Mouse (Mus musculus) kidney, embryonic 16.5 days (tissue): Measurements from ENCODE around the gene Crym. TPM values are rescaled to one million over a fixed set of nuclear protein-coding genes. Genes with fewer than 3 reads are reported as not detected.
A peak's percentile ranks its signal among the peaks of the same experiment; 100 is the strongest.

Experiments used
- ATAC-seq: fragments of 200-750 bp; cut with Nextera tagmentation; 2 replicates; pipeline ENCODE4 v1.8.0; 2017; ENCODE audit warnings: moderate TSS enrichment; ENCODE audit not compliant: low FRiP score, low TSS enrichment
- H3K27ac ChIP-seq: fragments of 300-500 bp; sonication (generic); 2 replicates; pipeline ENCODE4 v1.5.1; 2014; ENCODE audit warnings: low read length
- H3K27me3 ChIP-seq: fragments of 300-500 bp; sonication (generic); 2 replicates; pipeline ENCODE4 v1.6.1; 2014; ENCODE audit warnings: low read length, control low read depth, mixed read lengths; ENCODE audit not compliant: insufficient read depth
- H3K36me3 ChIP-seq: fragments of 300-500 bp; sonication (generic); 2 replicates; pipeline ENCODE4 v1.6.1; 2014; ENCODE audit warnings: low read length, control low read depth, mixed read lengths; ENCODE audit not compliant: insufficient read depth
- H3K4me1 ChIP-seq: fragments of 300-500 bp; sonication (generic); 2 replicates; pipeline ENCODE4 v1.6.1; 2014; ENCODE audit warnings: low read length, control low read depth, mixed read lengths; ENCODE audit not compliant: insufficient read depth
- H3K4me2 ChIP-seq: fragments of 300-500 bp; sonication (generic); replicated peaks from 2 replicates; pipeline ENCODE4 v1.6.1; 2014; ENCODE audit warnings: low read depth, low read length
- H3K4me3 ChIP-seq: fragments of 300-500 bp; sonication (generic); 2 replicates; pipeline ENCODE4 v1.5.1; 2014; ENCODE audit warnings: mild to moderate bottlenecking, low read length
- H3K9ac ChIP-seq: fragments of 300-500 bp; sonication (generic); replicated peaks from 2 replicates; pipeline ENCODE4 v1.6.1; 2014; ENCODE audit warnings: low read length
- H3K9me3 ChIP-seq: fragments of 300-500 bp; sonication (generic); 2 replicates; pipeline ENCODE4 v1.6.1; 2016; ENCODE audit warnings: low read length, control low read depth
- WGBS: fragments of 180-500 bp; shearing (Covaris S2); extraction: QIAGEN DNeasy Blood & Tissue Kit; methylation state at CpG from one replicate; pipeline ENCODE4 v1.1.7; 2014; 5-methylcytosine and 5-hydroxymethylcytosine counted together
- polyA plus RNA-seq: library from polyadenylated mRNA; unstranded; fragments of >200 nt; fragmentation: Nextera tagmentation; extraction: Ambion mirVana; gene quantifications from 2 replicates; pipeline ENCODE4 v1.2.1, GENCODE M21; 2015

Crym gene
- polyA plus RNA-seq, 1 experiment from 2014 or later: 71.3 TPM

GRCm38 (mm10) chr7:120172188-120172700 lies 29.7 kb downstream of the Crym start:
- Histone ChIP-seq H3K4me2 (no peak overlapping the region), H3K4me3 (no peak overlapping the region), H3K9me3 (no peaks in the 10 kb centered on the region), H3K27me3 (no peaks in the 10 kb centered on the region), H3K4me1 (no peaks in the 10 kb centered on the region), H3K27ac (no peak overlapping the region), H3K9ac (no peak overlapping the region), H3K36me3 (no peaks in the 10 kb centered on the region)
- 86% methylated on average over 1 of the region's 1 CpGs for WGBS
- no peak for ATAC-seq

GRCm38 (mm10) chr7:120163581-120164251 lies 38.2 kb downstream of the Crym start:
- 0 out of 2 replicates have a peak, but pooled peaks have one; percentile 46 for ATAC-seq
- WGBS: 85% methylated on average over 11 of the region's 11 CpGs
- Histone ChIP-seq H3K4me2 (no peak overlapping the region), H3K4me3 (no peak overlapping the region), H3K27me3 (no peaks in the 10 kb centered on the region), H3K36me3 (no peaks in the 10 kb centered on the region), H3K9me3 (no peaks in the 10 kb centered on the region), H3K9ac (no peak overlapping the region), H3K4me1 (no peaks in the 10 kb centered on the region), H3K27ac (no peak overlapping the region)

- Histone ChIP-seq H3K4me2 (no peak overlapping the region), H3K9me3 (no peaks in the 10 kb centered on the region), H3K4me1 (0 out of 2 replicates have a peak, but pooled peaks cover 3% of the 10 kb centered on the region), H3K27me3 (no peaks in the 10 kb centered on the region), H3K9ac (no peak overlapping the region), H3K27ac (no peak overlapping the region), H3K36me3 (no peaks in the 10 kb centered on the region), H3K4me3 (no peak overlapping the region)
- WGBS: 47% methylated on average over 4 of the region's 4 CpGs
- ATAC-seq: no peak
Observed at GRCm38 (mm10) chr7:120158121-120158613, 43.7 kb downstream of the Crym start.

- H3K27ac ChIP-seq: no peak overlapping the region
- H3K4me3 ChIP-seq: no peak overlapping the region
- H3K27me3 ChIP-seq: no peaks in the 10 kb centered on the region
- 0 out of 2 replicates have a peak, but pooled peaks cover 3% of the 10 kb centered on the region for H3K4me1 ChIP-seq
- H3K9ac ChIP-seq: no peak overlapping the region
- WGBS: 55% methylated on average over 5 of the region's 5 CpGs
- ATAC-seq: no peak
- H3K36me3 ChIP-seq: no peaks in the 10 kb centered on the region
- no peak overlapping the region for H3K4me2 ChIP-seq
- H3K9me3 ChIP-seq: no peaks in the 10 kb centered on the region
Observed at GRCm38 (mm10) chr7:120157575-120158061, 44.3 kb downstream of the Crym start.

DNA sequence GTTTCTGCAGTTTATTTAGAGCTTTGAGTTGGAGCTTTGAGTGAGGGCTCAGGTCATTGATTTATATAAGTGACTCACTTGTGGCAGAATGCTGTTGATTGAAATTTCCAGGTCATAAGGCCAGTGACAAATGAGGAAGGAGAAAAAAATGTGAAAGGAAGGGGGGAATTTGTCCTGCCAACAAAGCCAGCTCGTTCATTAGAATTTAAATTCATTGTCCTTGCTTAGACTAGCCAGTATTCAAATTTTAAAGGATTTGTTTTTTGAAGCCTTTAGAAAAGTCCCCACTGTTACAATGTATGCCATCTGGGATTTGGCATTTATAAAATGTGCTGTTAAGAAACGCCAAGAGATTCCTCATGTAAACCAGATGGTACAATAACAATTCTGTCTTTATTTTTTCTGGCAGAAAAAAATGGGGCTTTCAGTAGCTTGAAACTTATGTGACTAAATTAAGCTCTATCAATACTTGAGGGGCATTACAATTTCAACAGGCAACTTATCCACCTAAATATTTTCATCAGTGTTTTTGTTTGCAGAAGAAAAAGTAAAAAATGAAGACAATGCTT lies 45.0 kb downstream of the Crym start:
- Histone ChIP-seq H3K9me3 (no peaks in the 10 kb centered on the region), H3K4me1 (0 out of 2 replicates have a peak, but pooled peaks cover 3% of the 10 kb centered on the region), H3K4me2 (no peak overlapping the region), H3K27ac (no peak overlapping the region), H3K27me3 (no peaks in the 10 kb centered on the region), H3K9ac (no peak overlapping the region), H3K4me3 (no peak overlapping the region), H3K36me3 (no peaks in the 10 kb centered on the region)
- no peak for ATAC-seq
- 45% methylated on average over 2 of the region's 2 CpGs for whole genome bisulfite sequencing

GRCm38 (mm10) chr7:120150898-120151297 lies 51.0 kb downstream of the Crym start:
- H3K4me2 ChIP-seq: no peak overlapping the region
- no peak overlapping the region for H3K4me3 ChIP-seq
- H3K4me1 ChIP-seq: no peaks in the 10 kb centered on the region
- H3K27ac ChIP-seq: no peak overlapping the region
- no peak overlapping the region for H3K9ac ChIP-seq
- no peaks in the 10 kb centered on the region for H3K9me3 ChIP-seq
- WGBS: 76% methylated on average over 2 of the region's 2 CpGs
- ATAC-seq: no peak
- no peaks in the 10 kb centered on the region for H3K27me3 ChIP-seq
- no peaks in the 10 kb centered on the region for H3K36me3 ChIP-seq

- H3K4me1 ChIP-seq: no peaks in the 10 kb centered on the region
- no peaks in the 10 kb centered on the region for H3K36me3 ChIP-seq
- 30% methylated on average over 3 of the region's 3 CpGs for WGBS
- no peak for ATAC-seq
- no peak overlapping the region for H3K4me2 ChIP-seq
- H3K9me3 ChIP-seq: no peaks in the 10 kb centered on the region
- H3K27ac ChIP-seq: no peak overlapping the region
- H3K4me3 ChIP-seq: no peak overlapping the region
- H3K27me3 ChIP-seq: no peaks in the 10 kb centered on the region
- H3K9ac ChIP-seq: no peak overlapping the region
Observed at GRCm38 (mm10) chr7:120150257-120150656, 51.7 kb downstream of the Crym start.

- 80% methylated on average over 9 of the region's 9 CpGs for WGBS
- no peak within 1 kb of the TSS for H3K4me2 ChIP-seq
- H3K9me3 ChIP-seq: no peaks in the 10 kb centered on the region
- H3K27ac ChIP-seq: no peak within 1 kb of the TSS
- no peak for ATAC-seq
- H3K27me3 ChIP-seq: no peaks in the 10 kb centered on the region
- H3K9ac ChIP-seq: no peak within 1 kb of the TSS
- no peaks in the 10 kb centered on the region for H3K36me3 ChIP-seq
- H3K4me1 ChIP-seq: no peaks in the 10 kb centered on the region
- H3K4me3 ChIP-seq: no peak within 1 kb of the TSS
Observed at GRCm38 (mm10) chr7:120145191-120145590, 56.7 kb downstream of the Crym start, which contains the start of gene Zp2. Gene Zp2 (minus strand): TSS chr7:120145291.

- H3K4me2 ChIP-seq: no peak overlapping the region
- H3K27ac ChIP-seq: no peak overlapping the region
- no peak overlapping the region for H3K4me3 ChIP-seq
- H3K9me3 ChIP-seq: no peaks in the 10 kb centered on the region
- no peaks in the 10 kb centered on the region for H3K36me3 ChIP-seq
- H3K4me1 ChIP-seq: no peaks in the 10 kb centered on the region
- no peak overlapping the region for H3K9ac ChIP-seq
- WGBS: 89% methylated on average over 1 of the region's 1 CpGs
- no peak for ATAC-seq
- H3K27me3 ChIP-seq: no peaks in the 10 kb centered on the region
Observed at GRCm38 (mm10) chr7:120142743-120143142, 59.2 kb downstream of the Crym start.
